Mouse (Mus musculus): ENCODE results near the gene Atp8b5. TPM values are rescaled to one million over a fixed set of nuclear protein-coding genes. Genes with fewer than 3 reads are reported as not detected.
A peak's percentile ranks its signal among the peaks of the same experiment; 100 is the strongest.

Gene Atp8b5
- polyA plus RNA-seq, 1 experiment from 2014 or later: 0.12 TPM

GRCm38 (mm10) chr4:43398014-43398413 is 131.1 kb downstream of the Atp8b5 start:
- H3K9me3 ChIP-seq (replicated peaks): no peaks in the 10 kb centered on the region
- no peak for ATAC-seq (ENCODE audit: low read depth)
- no peak overlapping the region for H3K27ac ChIP-seq
- no peaks in the 10 kb centered on the region for H3K36me3 ChIP-seq
- no peak for DNase-seq
- H3K9ac ChIP-seq: no peak overlapping the region
- no peak overlapping the region for H3K4me3 ChIP-seq (replicated peaks)
- WGBS (ENCODE audit: insufficient replicate concordance): 69% methylated on average over 4 of the region's 4 CpGs
- H3K4me1 ChIP-seq (replicated peaks): peaks cover 5% of the 10 kb centered on the region; the same call in 1 of the 2 replicates
- peaks cover 8% of the 10 kb centered on the region; the same call in 1 of the 2 replicates for H3K27me3 ChIP-seq
- no peak overlapping the region for H3K4me2 ChIP-seq

- peaks cover 4% of the 10 kb centered on the region; the same call in 1 of the 2 replicates for H3K4me1 ChIP-seq (replicated peaks)
- no peak overlapping the region for H3K9ac ChIP-seq
- H3K27ac ChIP-seq: no peak overlapping the region
- H3K4me2 ChIP-seq: no peak overlapping the region
- no peaks in the 10 kb centered on the region for H3K9me3 ChIP-seq (replicated peaks)
- peaks cover 8% of the 10 kb centered on the region; the same call in 1 of the 2 replicates for H3K27me3 ChIP-seq
- ATAC-seq (ENCODE audit: low read depth): no peak
- DNase-seq: no peak
- WGBS (ENCODE audit: insufficient replicate concordance): 43% methylated on average over 17 of the region's 17 CpGs
- no peaks in the 10 kb centered on the region for H3K36me3 ChIP-seq
- H3K4me3 ChIP-seq (replicated peaks): no peak overlapping the region
Measured at GRCm38 (mm10) chr4:43398829-43399331, 131.9 kb downstream of the Atp8b5 start.

GRCm38 (mm10) chr4:43399391-43400131 is 132.6 kb downstream of the Atp8b5 start:
- Histone ChIP-seq H3K27ac (no peak overlapping the region), H3K4me2 (no peak overlapping the region), H3K27me3 (peaks cover 10% of the 10 kb centered on the region; the same call in 1 of the 2 replicates), H3K9me3 (replicated peaks) (no peaks in the 10 kb centered on the region), H3K36me3 (no peaks in the 10 kb centered on the region), H3K4me1 (replicated peaks) (no peaks in the 10 kb centered on the region), H3K9ac (no peak overlapping the region), H3K4me3 (replicated peaks) (no peak overlapping the region)
- no peak for ATAC-seq (ENCODE audit: low read depth)
- WGBS (ENCODE audit: insufficient replicate concordance): 73% methylated on average over 31 of the region's 31 CpGs
- no peak for DNase-seq

- no peak overlapping the region for H3K4me3 ChIP-seq (replicated peaks)
- no peak for ATAC-seq (ENCODE audit: low read depth)
Measured at GRCm38 (mm10) chr4:43400976-43401375, 134.0 kb downstream of the Atp8b5 start.

GRCm38 (mm10) chr4:43401486-43401885 is 134.5 kb downstream of the Atp8b5 start:
- H3K4me1 ChIP-seq (replicated peaks): peaks cover 1% of the 10 kb centered on the region; the same call in 1 of the 2 replicates
- H3K4me2 ChIP-seq: no peak overlapping the region
- WGBS (ENCODE audit: insufficient replicate concordance): 70% methylated on average over 10 of the region's 10 CpGs
- no peak overlapping the region for H3K27ac ChIP-seq
- no peak overlapping the region for H3K9ac ChIP-seq
- no peak overlapping the region for H3K4me3 ChIP-seq (replicated peaks)
- ATAC-seq (ENCODE audit: low read depth): no peak
- peaks cover 25% of the 10 kb centered on the region for H3K27me3 ChIP-seq
- no peak for DNase-seq
- H3K36me3 ChIP-seq: no peaks in the 10 kb centered on the region
- no peaks in the 10 kb centered on the region for H3K9me3 ChIP-seq (replicated peaks)

More at GRCm38 (mm10) chr4:43400976-43401375, 134.0 kb downstream of the Atp8b5 start:
- no peak overlapping the region for H3K4me2 ChIP-seq
- H3K27ac ChIP-seq: no peak overlapping the region
- no peak for DNase-seq
- H3K9me3 ChIP-seq (replicated peaks): no peaks in the 10 kb centered on the region
- H3K9ac ChIP-seq: no peak overlapping the region
- H3K36me3 ChIP-seq: no peaks in the 10 kb centered on the region
- H3K27me3 ChIP-seq: peaks cover 20% of the 10 kb centered on the region
- 47% methylated on average over 10 of the region's 10 CpGs for WGBS (ENCODE audit: insufficient replicate concordance)
- H3K4me1 ChIP-seq (replicated peaks): no peaks in the 10 kb centered on the region

- no peaks in the 10 kb centered on the region for H3K36me3 ChIP-seq
- no peak overlapping the region for H3K27ac ChIP-seq
- no peak overlapping the region for H3K4me2 ChIP-seq
- H3K27me3 ChIP-seq: peaks cover 31% of the 10 kb centered on the region
- H3K4me3 ChIP-seq (replicated peaks): no peak overlapping the region
- ATAC-seq (ENCODE audit: low read depth) (no peak), DNase-seq (no peak)
- H3K4me1 ChIP-seq (replicated peaks): peaks cover 4% of the 10 kb centered on the region; the same call in 1 of the 2 replicates
- WGBS (ENCODE audit: insufficient replicate concordance): 58% methylated on average over 9 of the region's 9 CpGs
- H3K9ac ChIP-seq: no peak overlapping the region
- no peaks in the 10 kb centered on the region for H3K9me3 ChIP-seq (replicated peaks)
Measured at GRCm38 (mm10) chr4:43402212-43402611, 135.3 kb downstream of the Atp8b5 start.

- no peak for ATAC-seq (ENCODE audit: low read depth)
- WGBS (ENCODE audit: insufficient replicate concordance): 79% methylated on average over 10 of the region's 10 CpGs
Measured at GRCm38 (mm10) chr4:43404697-43405096, 137.7 kb downstream of the Atp8b5 start.

GRCm38 (mm10) chr4:43406162-43406971 is 139.4 kb downstream of the Atp8b5 start:
- WGBS (ENCODE audit: insufficient replicate concordance): 4% methylated on average over 28 of the region's 28 CpGs
- peak overlapping the region; percentile 34 for H3K4me3 ChIP-seq (replicated peaks)
- H3K9ac ChIP-seq: peak overlapping the region; percentile 26; the same call in 1 of the 2 replicates
- H3K36me3 ChIP-seq: no peaks in the 10 kb centered on the region
- no peaks in the 10 kb centered on the region for H3K9me3 ChIP-seq (replicated peaks)
- no peak overlapping the region; the same call in 1 of the 2 replicates for H3K27ac ChIP-seq
- peaks cover 35% of the 10 kb centered on the region for H3K27me3 ChIP-seq
- H3K4me2 ChIP-seq: peak overlapping the region; percentile 50
- peak; percentile 66 for ATAC-seq (ENCODE audit: low read depth)
- H3K4me1 ChIP-seq (replicated peaks): peaks cover 4% of the 10 kb centered on the region; the same call in 1 of the 2 replicates
- DNase-seq: no peak

More at GRCm38 (mm10) chr4:43404697-43405096, 137.7 kb downstream of the Atp8b5 start:
- H3K9ac ChIP-seq: no peak overlapping the region
- no peaks in the 10 kb centered on the region for H3K36me3 ChIP-seq
- H3K4me1 ChIP-seq (replicated peaks): peaks cover 4% of the 10 kb centered on the region; the same call in 1 of the 2 replicates
- no peak for DNase-seq
- H3K4me3 ChIP-seq (replicated peaks): no peak overlapping the region
- H3K27ac ChIP-seq: no peak overlapping the region
- H3K9me3 ChIP-seq (replicated peaks): no peaks in the 10 kb centered on the region
- no peak overlapping the region for H3K4me2 ChIP-seq
- H3K27me3 ChIP-seq: peaks cover 36% of the 10 kb centered on the region

- H3K9me3 ChIP-seq (replicated peaks): no peaks in the 10 kb centered on the region
- DNase-seq (no peak), ATAC-seq (ENCODE audit: low read depth) (no peak)
- no peak overlapping the region for H3K9ac ChIP-seq
- 50% methylated on average over 12 of the region's 12 CpGs for WGBS (ENCODE audit: insufficient replicate concordance)
- peaks cover 35% of the 10 kb centered on the region for H3K27me3 ChIP-seq
- H3K4me2 ChIP-seq: peak overlapping the region; percentile 50; the same call in 1 of the 2 replicates
- peak overlapping the region; percentile 34; the same call in 1 of the 2 replicates for H3K4me3 ChIP-seq (replicated peaks)
- H3K4me1 ChIP-seq (replicated peaks): peaks cover 4% of the 10 kb centered on the region; the same call in 1 of the 2 replicates
- no peaks in the 10 kb centered on the region for H3K36me3 ChIP-seq
- H3K27ac ChIP-seq: no peak overlapping the region
Measured at GRCm38 (mm10) chr4:43407071-43407920, 140.3 kb downstream of the Atp8b5 start.

- 85% methylated on average over 14 of the region's 14 CpGs for WGBS (ENCODE audit: insufficient replicate concordance)
- no peak overlapping the region for H3K27ac ChIP-seq
- H3K4me3 ChIP-seq (replicated peaks): no peak overlapping the region
- no peak overlapping the region for H3K4me2 ChIP-seq
- H3K36me3 ChIP-seq: 0 out of 2 replicates have a peak, but pooled peaks cover 7% of the 10 kb centered on the region
- no peaks in the 10 kb centered on the region for H3K27me3 ChIP-seq
- ATAC-seq (ENCODE audit: low read depth) (no peak), DNase-seq (no peak)
- H3K4me1 ChIP-seq (replicated peaks): peaks cover 17% of the 10 kb centered on the region
- no peaks in the 10 kb centered on the region for H3K9me3 ChIP-seq (replicated peaks)
- no peak overlapping the region for H3K9ac ChIP-seq
Measured at GRCm38 (mm10) chr4:43414761-43415160, 147.8 kb downstream of the Atp8b5 start.
